Mouse (Mus musculus): Measurements from ENCODE around the gene Ppp2r5e.

DNA sequence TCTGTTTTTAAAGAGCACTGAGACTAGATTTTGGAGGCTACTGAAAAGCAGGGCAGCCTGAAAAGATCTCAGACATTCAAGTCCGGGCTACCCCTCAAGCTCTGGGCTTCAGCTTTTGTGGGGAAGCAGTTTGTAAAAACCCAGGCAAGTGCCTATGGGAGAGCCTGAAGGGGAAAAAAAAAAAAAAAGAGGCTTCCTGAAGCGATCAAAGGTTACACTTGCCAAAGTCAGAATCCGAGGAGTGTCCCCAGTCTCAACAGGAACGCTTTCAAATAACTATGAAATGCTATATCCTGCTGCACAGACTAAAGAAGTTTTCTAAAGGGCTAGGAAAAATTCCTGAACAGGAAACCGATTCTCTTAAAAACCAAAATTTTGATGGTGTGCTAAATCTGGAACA lies 128.9 kb downstream of the Ppp2r5e start:
- TF ChIP-seq CTCF (IDR thresholded peaks at IDR 0.05; ENCODE audit: low read depth) (no peak), EP300 (IDR thresholded peaks at IDR 0.05; ENCODE audit: low read depth) (no peak)
